Mouse (Mus musculus): ENCODE results near the gene Ccdc183. TPM values are rescaled to one million over a fixed set of nuclear protein-coding genes. Genes with fewer than 3 reads are reported as not detected.

Gene Ccdc183
- not detected in 2 replicates for polyA plus RNA-seq (2012; rRNA removed)

DNA sequence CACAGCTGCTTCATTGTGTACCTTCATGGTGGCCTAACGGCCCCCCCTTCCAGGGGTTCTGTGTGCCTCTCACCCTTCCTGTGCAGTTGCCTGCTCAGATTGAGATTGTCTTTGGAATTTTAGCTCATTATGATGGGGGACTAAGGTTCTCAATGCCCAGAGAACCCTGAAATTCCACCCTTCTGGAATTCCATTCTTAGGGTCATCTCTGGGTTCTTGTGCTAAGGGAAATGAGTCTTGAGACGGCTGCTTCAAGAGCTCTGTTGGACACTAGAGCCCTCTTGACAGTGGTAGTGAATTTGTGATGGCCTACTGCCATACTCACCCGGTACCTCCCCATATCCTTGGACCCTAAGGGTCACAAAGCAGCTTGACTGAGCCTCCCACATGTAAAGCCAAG, at the start of gene Ccdc183:
Gene Ccdc183, minus strand, starts transcription at position 101 of the 400 bp plus-strand sequence.

DNA sequence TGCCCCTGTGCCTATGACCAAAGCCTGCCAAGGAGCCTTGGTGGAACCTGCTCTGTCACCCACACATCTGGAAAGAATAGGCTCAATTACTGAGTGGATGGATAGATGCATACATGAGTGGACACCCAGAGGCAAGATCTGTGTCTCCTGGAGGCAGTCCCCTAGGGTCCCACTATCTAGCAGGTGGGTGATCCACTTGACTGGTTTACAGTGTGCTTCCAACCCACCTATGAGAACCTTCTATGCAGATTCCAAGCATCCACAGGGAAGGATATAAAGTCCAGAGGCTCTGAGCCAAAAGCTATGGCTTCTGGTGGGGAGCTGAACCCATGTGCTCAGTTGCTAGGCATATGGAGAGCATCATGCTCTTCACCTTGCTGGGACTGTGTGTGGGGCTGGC, 40.2 kb upstream of the Ccdc183 start, which contains the start of gene Lcn5:
Gene Lcn5, plus strand, starts transcription at position 301 of the 400 bp plus-strand sequence.

DNA sequence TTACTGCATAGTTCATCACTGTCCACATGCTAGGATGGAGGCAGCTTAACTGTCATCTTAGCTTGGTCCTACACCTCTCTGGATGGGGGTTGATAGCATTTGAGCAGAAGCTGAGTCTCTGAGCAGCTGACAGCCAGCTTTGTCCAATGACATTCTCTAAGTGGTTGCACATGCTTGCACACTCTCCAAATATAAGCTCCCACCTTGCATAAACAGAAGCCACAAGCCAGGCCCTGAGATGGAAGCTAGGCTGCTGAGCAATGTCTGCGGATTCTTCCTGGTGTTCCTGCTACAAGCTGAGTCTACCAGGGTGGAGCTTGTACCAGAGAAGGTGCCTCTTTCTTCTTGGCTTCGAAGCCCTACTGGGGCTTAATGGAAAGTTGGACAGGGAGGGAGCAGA, 35.4 kb upstream of the Ccdc183 start, which contains the start of gene Lcn8:
Gene Lcn8, plus strand, starts transcription at position 219 of the 400 bp plus-strand sequence.

DNA sequence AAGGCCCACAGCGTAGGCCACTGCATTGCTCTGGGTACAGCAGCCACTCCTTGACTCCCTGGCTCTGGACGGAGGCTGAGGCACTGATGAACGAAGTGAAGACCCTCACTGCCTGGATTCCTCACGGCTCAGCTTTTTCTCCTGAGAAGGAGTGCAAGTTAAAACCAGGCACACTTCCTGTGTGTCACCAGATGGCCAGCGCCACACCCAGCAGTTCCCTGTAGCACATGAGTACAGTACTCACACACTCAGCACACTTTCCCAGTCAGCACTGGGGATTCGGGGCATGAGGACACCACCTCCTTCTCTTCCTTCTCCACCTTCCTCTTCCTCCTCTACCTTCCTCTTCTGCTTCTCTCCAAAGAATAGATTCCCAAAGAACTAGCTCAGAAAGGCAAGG, 10.3 kb upstream of the Ccdc183 start, which contains the start of gene Fcna:
Gene Fcna, minus strand, starts transcription at position 220 of the 400 bp plus-strand sequence.

DNA sequence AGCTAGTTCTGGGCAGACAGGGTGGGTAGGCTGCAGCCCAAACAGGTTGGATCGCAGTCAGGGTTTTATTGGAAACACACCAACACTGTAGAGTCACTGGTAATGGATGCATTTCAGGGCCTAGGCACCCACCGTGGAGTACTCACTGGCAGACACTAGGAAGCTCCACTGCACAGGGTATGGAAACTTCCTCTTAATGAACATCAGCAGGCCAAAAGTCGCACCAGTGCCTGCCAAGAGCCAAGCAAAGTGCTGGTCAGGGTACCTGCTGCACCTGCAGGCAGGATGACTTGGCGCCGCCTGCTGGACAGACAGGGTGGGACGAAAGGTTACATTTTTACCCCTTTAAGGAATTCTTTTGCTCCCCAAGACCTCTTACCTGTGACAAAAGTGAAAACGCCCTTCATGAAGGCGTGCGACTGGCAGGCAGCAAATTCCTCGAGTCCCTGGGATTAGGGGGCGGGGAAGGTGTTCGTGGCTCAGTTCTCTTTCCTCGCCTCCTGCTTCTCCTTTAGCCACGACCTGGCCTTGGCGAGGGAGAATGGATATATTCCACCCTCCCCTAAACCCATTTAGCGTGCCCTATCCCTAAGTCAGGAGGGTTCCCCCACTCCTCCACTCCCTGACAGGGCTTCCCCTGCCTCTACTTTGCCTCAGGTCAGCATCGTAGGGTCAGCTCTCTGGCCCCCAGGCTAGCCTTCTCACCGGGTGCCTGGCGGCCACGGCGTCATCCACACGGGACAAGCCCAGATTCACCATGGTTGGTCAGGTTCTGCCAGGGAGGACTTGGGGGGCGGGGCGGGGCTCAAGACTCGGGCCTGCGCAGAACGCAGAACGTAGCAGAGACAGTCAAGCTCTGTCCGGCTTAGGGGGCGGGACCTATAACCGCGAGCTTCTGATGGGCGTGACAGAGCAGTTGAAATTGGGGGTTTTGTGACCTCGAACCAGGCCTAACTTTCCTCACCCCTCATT, 4.0 kb upstream of the Ccdc183 start, which contains the start of gene Tmem141:
Gene Tmem141, minus strand, starts transcription at position 777 of the 972 bp plus-strand sequence.

DNA sequence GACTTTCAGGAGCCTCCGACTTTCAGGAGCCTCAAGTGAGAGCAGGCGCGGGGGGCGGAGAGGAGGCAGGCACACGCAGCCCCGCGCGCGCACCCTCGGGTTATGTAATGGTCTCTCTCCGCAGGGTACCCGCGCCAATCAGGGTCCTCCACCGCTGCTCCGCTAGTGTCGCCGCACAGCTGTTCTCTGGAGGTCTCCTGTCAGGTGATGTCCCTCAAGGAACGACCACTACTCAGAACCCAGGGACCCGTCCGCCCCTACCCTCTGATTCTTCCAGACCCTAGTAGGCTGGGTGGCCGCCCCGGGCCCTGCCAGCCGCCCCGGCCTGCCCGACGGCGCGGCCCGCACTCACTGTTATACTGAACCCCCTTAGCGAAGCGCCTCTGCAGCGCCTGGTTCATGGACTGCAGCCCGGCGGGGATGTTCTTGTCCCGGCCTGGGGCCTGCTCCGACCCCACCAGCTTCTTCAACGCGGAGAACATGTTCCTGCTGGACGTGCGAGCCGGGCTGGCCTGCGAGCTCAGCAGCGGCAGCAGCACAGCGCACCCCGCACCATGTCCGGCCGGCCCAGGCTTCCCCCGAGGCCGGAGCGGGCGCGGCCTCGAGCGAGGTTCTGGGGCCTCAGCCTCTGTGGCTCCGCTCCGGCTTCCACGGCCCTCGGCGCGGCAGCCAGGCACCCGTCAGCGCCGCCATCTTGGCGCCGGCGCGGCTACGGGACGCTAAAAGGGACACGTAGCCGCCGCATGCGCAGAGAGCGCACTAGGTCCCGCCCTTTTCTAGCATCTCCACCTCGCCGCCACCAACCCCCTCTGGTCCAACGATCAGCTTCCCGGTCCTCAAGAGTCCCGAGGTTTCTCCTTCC, 9.5 kb downstream of the Ccdc183 start, which contains the start of gene Rabl6:
Gene Rabl6, minus strand, starts transcription at position 761 of the 862 bp plus-strand sequence.

DNA sequence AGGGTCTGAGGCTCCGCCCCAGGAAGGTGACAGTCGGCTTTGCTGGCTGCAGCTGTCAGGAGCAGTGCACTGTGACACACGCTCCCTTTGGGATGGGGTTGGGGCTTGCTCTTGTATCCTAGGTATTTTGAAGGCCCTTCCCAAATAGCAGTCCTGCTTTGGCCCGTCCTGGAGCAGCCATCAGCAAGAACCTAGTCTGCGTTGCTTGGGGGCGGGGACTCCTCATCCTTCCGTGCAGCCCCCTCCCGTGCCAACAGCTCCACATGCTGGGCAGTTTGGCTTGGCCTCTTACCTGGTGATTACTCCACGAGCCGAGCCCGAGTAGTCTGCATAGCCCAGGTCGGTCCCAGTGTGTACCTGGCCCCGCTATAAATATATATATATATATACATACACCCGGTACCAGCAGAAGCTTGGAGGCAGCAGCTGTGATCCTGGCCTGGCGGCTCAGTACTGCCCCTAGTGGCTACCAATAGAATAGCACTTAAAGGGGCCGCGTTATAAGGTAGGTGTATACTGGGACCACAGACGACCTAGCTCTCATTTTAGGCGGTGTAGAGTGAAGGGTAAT, 36.1 kb downstream of the Ccdc183 start, which contains the start of gene Ajm1:
Gene Ajm1, minus strand, starts transcription at position 464 of the 571 bp plus-strand sequence.

DNA sequence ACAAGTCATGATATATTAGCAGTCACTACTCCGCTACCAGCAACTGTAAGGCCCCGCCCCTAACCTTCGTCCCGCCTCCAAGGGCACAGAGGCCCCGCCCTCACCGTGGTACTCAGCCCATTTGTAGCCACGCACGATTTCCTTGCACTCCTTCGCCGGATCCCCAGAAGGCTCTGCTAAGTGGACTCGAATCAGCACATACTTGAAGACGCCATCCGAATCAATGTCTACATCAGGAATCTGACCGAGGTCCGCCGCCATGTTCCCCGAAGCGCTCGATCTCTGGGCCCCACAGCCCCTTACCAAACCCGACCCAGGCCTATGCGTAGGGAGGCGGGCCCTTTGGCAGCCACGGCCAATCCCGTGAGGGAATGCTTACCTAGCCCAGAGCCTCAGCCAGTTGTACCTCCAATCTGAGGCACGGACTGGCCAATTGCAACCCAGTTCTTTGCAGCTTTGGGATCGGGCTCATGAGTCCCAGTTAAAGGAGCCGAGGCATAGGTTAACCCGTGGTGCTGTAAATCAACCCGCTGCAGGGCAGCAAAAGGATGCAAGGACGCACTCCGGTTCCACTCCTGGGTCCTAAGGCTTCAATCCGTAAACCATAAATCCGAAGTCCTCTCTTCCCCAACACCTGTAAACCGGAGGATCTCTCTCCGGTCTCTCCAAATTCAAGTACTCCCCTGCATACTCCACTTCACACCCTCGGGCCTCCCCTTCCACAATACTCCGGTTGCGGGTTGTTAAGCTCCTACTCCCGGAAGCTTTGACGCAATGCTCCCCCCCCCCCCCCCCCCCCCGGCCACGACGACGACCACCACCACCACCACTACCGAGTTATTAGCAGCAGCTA, 42.7 kb downstream of the Ccdc183 start, which contains the start of the genes Mamdc4 and Phpt1:
Gene Mamdc4, minus strand, starts transcription at position 267 of the 853 bp plus-strand sequence.
Gene Phpt1, minus strand, starts transcription at position 646 of the 853 bp plus-strand sequence.

Other genes starting within 250 kb of the Ccdc183 start
- 16.2 and 18.1 TPM in 2 replicates for gene Sapcd2, start 245.4 kb downstream of the Ccdc183 start, polyA plus RNA-seq (2012; rRNA removed)
- 38.6 and 41.0 TPM in 2 replicates for gene Entpd2, start 221.8 kb downstream of the Ccdc183 start, polyA plus RNA-seq (2012; rRNA removed)
- 181 and 297 TPM in 2 replicates for gene Npdc1, start 218.3 kb downstream of the Ccdc183 start, polyA plus RNA-seq (2012; rRNA removed)
- gene Fut7, start 194.4 kb downstream of the Ccdc183 start, polyA plus RNA-seq (2012; rRNA removed), result 0.11 and 0.24 TPM in 2 replicates
- gene Abca2, start 189.0 kb downstream of the Ccdc183 start, polyA plus RNA-seq (2012; rRNA removed), result 17.6 and 31.4 TPM in 2 replicates
- 208 and 316 TPM in 2 replicates for gene Clic3, start 160.8 kb downstream of the Ccdc183 start, polyA plus RNA-seq (2012; rRNA removed)
- 60.7 and 89.3 TPM in 2 replicates for gene Paxx, start 156.6 kb downstream of the Ccdc183 start, polyA plus RNA-seq (2012; rRNA removed)
- 2.0 and 3.4 TPM in 2 replicates for gene Ptgds, start 147.6 kb downstream of the Ccdc183 start, polyA plus RNA-seq (2012; rRNA removed)
- gene Lcn12, start 123.8 kb downstream of the Ccdc183 start, polyA plus RNA-seq (2012; rRNA removed), result 0.26 TPM in 1 of 2 replicates, not detected in the other
- 31.7 and 32.1 TPM in 2 replicates for gene Fbxw5, start 116.9 kb downstream of the Ccdc183 start, polyA plus RNA-seq (2012; rRNA removed)
- gene C8g, start 116.0 kb downstream of the Ccdc183 start, polyA plus RNA-seq (2012; rRNA removed), result 0.94 and 1.9 TPM in 2 replicates
- gene Traf2, start 70.7 kb downstream of the Ccdc183 start, polyA plus RNA-seq (2012; rRNA removed), result 5.6 and 6.2 TPM in 2 replicates
- 53.7 and 66.4 TPM in 2 replicates for gene Edf1, start 59.8 kb downstream of the Ccdc183 start, polyA plus RNA-seq (2012; rRNA removed)
- 0.94 and 1.5 TPM in 2 replicates for gene Mamdc4, start 42.8 kb downstream of the Ccdc183 start, polyA plus RNA-seq (2012; rRNA removed)
- gene Phpt1, start 42.5 kb downstream of the Ccdc183 start, polyA plus RNA-seq (2012; rRNA removed), result 15.1 and 16.4 TPM in 2 replicates
- gene Ajm1, start 35.9 kb downstream of the Ccdc183 start, polyA plus RNA-seq (2012; rRNA removed), result 3.4 and 4.3 TPM in 2 replicates
- gene Rabl6, start 9.2 kb downstream of the Ccdc183 start, polyA plus RNA-seq (2012; rRNA removed), result 34.2 and 35.2 TPM in 2 replicates
- 11.7 and 12.7 TPM in 2 replicates for gene Tmem141, start 4.3 kb upstream of the Ccdc183 start, polyA plus RNA-seq (2012; rRNA removed)
- 2.1 and 3.0 TPM in 2 replicates for gene Fcna, start 10.4 kb upstream of the Ccdc183 start, polyA plus RNA-seq (2012; rRNA removed)
- gene Lcn8, start 35.4 kb upstream of the Ccdc183 start, polyA plus RNA-seq (2012; rRNA removed), result 2.0 TPM in 1 of 2 replicates, not detected in the other
- gene Lcn5, start 40.3 kb upstream of the Ccdc183 start, polyA plus RNA-seq (2012; rRNA removed), result 2.0 TPM in 1 of 2 replicates, not detected in the other
- gene Lcn6, start 59.1 kb upstream of the Ccdc183 start, polyA plus RNA-seq (2012; rRNA removed), result 0.17 TPM in 1 of 2 replicates, not detected in the other
- 0.40 TPM in 1 of 2 replicates, not detected in the other for gene Lcn10, start 65.0 kb upstream of the Ccdc183 start, polyA plus RNA-seq (2012; rRNA removed)
- 0.59 and 2.0 TPM in 2 replicates for gene Obp2a, start 82.4 kb upstream of the Ccdc183 start, polyA plus RNA-seq (2012; rRNA removed)
- 31.9 and 46.7 TPM in 2 replicates for gene Bmyc, start 89.1 kb upstream of the Ccdc183 start, polyA plus RNA-seq (2012; rRNA removed)
- not detected in 2 replicates for gene Obp2b, start 119.3 kb upstream of the Ccdc183 start, polyA plus RNA-seq (2012; rRNA removed)
- gene Lcn3, start 147.9 kb upstream of the Ccdc183 start, polyA plus RNA-seq (2012; rRNA removed), result not detected in 2 replicates
- not detected in 2 replicates for gene Lcn11, start 159.3 kb upstream of the Ccdc183 start, polyA plus RNA-seq (2012; rRNA removed)
- gene Gm13539, start 164.6 kb upstream of the Ccdc183 start, polyA plus RNA-seq (2012; rRNA removed), result not detected in 2 replicates
- gene Glt6d1, start 198.2 kb upstream of the Ccdc183 start, polyA plus RNA-seq (2012; rRNA removed), result not detected in 2 replicates
- gene Lcn9, start 205.5 kb upstream of the Ccdc183 start, polyA plus RNA-seq (2012; rRNA removed), result 0.91 TPM in 1 of 2 replicates, not detected in the other
- gene Sohlh1, start 229.6 kb upstream of the Ccdc183 start, polyA plus RNA-seq (2012; rRNA removed), result not detected in 2 replicates
- gene Kcnt1, start 246.1 kb upstream of the Ccdc183 start, polyA plus RNA-seq (2012; rRNA removed), result 0.45 and 0.58 TPM in 2 replicates

All from stomach, adult 2 months (tissue).